Mouse (Mus musculus): ENCODE results near the gene Rtf2. TPM values are rescaled to one million over a fixed set of nuclear protein-coding genes. Genes with fewer than 3 reads are reported as not detected.

The Rtf2 gene
- polyA plus RNA-seq, 3 experiments from 2014 or later = 125 to 139 (median 135) TPM

GRCm38 (mm10) chr2:172484696-172485370, 44.5 kb downstream of the Rtf2 start:
- ATAC-seq = no peak

DNA sequence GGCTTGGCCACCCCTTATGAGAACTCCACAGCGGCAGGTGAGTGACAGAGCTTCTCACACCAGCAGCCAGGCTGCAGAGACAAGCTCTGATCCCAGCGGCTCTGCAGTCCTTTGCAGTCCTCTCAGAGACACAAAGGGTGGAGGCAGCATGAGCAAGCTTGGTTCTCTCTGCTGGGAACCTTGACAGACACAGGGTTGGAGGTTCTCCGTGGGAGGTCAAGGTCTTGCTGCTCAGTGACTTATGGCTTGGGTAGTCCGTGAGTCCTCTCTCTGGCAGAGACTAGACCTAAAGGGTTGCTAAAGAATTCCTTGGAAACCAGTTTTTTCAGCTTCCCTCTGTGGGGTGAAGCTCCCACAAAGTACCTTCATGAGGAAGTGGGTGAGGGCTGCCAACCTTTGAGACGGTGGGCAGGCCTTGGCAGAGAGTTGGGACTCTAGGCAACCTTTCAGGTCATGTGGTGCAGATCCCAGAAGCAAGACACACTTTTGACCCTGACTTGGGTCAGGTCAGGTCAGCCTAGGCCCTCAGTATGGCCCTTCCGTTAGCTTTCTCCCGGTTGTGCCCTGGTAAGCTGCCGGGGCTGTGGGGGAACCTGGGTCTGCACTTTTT, 56.5 kb downstream of the Rtf2 start:
- no peak for ATAC-seq

DNA sequence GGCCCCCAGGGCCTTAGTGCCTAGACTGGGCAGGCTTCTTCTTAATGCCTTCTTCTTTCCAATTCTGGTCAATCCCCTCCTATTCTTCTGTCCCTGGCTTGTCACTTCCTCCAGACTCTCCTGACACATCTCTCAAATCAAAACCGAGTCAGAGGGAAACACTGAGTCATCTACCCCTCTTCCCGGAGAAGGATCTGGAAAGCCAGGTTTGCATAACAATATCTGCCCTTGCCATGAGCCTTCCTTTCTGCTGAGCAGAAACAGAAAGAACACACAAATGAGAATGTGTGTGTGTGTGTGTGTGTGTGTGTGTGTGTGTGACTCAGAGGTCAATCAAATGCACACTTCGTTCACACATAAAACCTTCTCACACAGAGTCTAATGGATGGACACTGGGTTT, 58.5 kb downstream of the Rtf2 start:
- ATAC-seq = no peak

DNA sequence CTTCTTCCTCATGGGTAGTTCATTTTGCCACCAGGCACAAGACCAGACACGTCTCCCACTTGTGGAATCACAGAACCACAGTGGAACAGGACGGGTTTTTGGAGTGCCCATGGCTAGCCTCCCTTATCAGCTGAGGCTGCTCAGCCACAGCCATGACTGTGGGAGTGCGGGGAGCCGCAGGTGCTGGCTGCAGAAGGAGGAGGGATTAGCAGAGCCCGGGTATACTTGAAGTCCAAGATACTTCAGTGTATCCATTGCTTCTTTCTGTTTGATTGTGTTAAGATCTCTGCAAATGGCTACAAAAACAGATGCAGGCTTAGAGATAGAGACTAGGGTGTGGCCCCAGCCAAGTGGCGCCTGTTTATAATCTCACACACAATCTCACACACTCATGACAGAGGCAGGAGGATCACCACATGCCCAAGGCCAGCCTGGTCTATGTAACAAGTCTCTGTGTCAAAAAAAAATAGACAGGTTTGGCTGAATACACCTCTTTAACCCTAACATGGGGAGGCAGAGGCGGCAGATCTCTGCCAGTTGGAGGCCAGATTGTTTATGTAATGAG, 60.5 kb downstream of the Rtf2 start:
- ATAC-seq = no peak

DNA sequence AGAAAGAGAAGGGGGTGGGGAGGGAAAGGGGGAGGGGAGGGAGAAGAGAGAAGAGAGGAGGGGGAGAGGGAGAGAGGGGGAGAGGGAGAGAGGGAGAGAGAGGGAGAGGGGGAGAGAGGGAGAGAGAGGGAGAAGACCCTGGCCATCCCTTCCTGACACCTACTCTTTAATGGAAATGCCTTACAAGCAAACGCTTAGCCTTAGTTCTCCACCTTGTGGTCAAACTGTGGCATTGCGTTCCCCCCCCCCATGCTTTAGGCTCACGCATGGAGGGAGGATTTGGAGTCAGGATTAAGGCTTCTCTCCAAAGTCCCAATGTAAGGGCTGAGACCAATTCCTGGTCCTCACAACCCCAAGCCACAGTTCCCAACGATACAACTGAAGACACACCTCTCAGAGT, 61.0 kb downstream of the Rtf2 start:
- ATAC-seq = peak; percentile 46

DNA sequence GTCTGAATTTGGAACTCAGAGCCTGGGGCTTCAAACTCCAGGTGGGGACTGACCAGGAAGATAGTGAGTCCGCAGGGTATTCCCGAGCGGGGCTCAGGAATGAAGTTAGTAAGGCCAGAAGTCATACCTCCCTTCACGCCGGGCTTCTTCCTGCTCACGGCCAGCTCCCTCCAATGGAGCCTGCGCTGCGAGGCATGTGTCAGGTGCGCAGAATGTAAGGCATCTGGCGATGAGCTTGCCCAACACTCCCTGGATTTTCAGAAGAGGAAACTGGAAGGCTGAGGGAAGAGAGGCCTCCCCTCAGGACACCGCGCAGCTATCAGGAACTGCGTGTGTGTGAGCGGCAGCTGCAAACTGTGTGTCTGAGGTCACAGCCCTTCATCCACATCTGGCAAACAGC, 61.8 kb downstream of the Rtf2 start:
- ATAC-seq = no peak

DNA sequence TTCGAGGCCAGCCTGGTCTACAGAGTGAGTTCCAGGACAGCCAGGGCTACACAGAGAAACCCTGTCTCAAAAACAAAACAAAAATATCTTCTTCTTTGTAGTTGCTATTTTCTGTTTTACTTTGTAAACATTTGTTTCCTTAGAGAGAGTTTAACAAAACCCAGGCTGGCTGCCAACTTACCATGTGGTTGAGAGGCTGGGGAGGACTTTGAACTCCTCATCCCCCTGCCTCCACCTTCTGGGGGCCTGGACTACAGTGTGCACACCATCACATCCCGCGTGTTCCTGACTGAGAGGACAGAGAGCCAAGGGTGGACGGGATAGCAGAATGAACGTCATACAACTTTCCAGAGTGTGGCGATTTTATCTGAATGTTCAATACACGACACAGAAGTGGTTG, 65.8 kb downstream of the Rtf2 start:
- no peak for ATAC-seq

GRCm38 (mm10) chr2:172510056-172510712, 69.8 kb downstream of the Rtf2 start:
- no peak for ATAC-seq

- ATAC-seq = no peak
Measured at GRCm38 (mm10) chr2:172510899-172511298, 70.5 kb downstream of the Rtf2 start.

- ATAC-seq = no peak
Measured at GRCm38 (mm10) chr2:172516407-172516992, 76.1 kb downstream of the Rtf2 start.

Other genes with a start within 250 kb of the Rtf2 start
- not detected for gene Mc3r, start 192.1 kb upstream of the Rtf2 start, polyA plus RNA-seq (2017; shearing (Covaris generic))
- 1 to 10 TPM; 7.7 to 9.5 (median 8.1) TPM for gene Fam210b, start 95.0 kb upstream of the Rtf2 start, polyA plus RNA-seq (2017; shearing (Covaris generic))
- gene Aurka, start 70.0 kb upstream of the Rtf2 start, polyA plus RNA-seq (2017; shearing (Covaris generic)) = 10 to 100 TPM in 1 of 3 experiments, 1 to 10 TPM in 2; 6.8 to 41.3 (median 7.5) TPM
- gene Cstf1, start 69.9 kb upstream of the Rtf2 start, polyA plus RNA-seq (2017; shearing (Covaris generic)) = 10 to 100 TPM; 28.1 to 31.5 (median 28.8) TPM
- 10 to 100 TPM in 2 of 3 experiments, 1 to 10 TPM in 1; 9.0 to 14.1 (median 10.6) TPM for gene Cass4, start 46.8 kb upstream of the Rtf2 start, polyA plus RNA-seq (2017; shearing (Covaris generic))
- gene Gcnt7, start 18.0 kb downstream of the Rtf2 start, polyA plus RNA-seq (2017; shearing (Covaris generic)) = 1 to 10 TPM; 3.7 to 5.2 (median 3.8) TPM
- 1 to 10 TPM in 2 of 3 experiments, under 1 TPM in 1; 0.83 to 3.0 (median 2.1) TPM for gene Fam209, start 32.0 kb downstream of the Rtf2 start, polyA plus RNA-seq (2017; shearing (Covaris generic))
- gene Tfap2c, start 109.0 kb downstream of the Rtf2 start, polyA plus RNA-seq (2017; shearing (Covaris generic)) = not detected